Mouse (Mus musculus) liver, embryonic 14.5 days (tissue): ENCODE measurements around the gene Ccpg1os.

ENCODE experiments used
- CTCF ChIP-seq: IDR thresholded peaks from 2 replicates; pipeline ENCODE4 v1.5.1; 2016; ENCODE audit warnings: antibody characterized with exemption, low read depth, control low read depth
- EP300 ChIP-seq: IDR thresholded peaks from 2 replicates; pipeline ENCODE4 v1.6.1; 2016; ENCODE audit warnings: antibody characterized with exemption, low read depth

DNA sequence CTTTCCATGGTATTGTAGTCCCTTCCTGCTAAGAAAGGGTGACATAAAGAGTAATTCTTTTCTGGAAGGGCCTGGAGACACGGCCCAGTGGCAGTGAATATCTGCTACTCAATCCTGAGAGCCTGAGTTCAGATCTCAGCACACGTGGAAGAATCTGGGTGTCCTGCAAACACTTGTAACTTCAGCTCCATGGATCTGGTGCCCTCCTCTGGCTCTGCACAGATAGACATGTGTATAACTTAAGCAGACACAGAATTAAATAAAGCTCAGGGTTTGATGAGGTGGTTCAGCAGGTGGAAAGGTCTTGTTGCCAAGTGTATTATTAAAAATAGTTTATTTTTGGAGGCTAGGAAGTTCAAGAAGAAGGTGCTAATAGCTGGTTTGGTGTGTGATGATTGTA, 15.3 kb upstream of the Ccpg1os start:
- no peak for TF ChIP-seq CTCF
- no peak for TF ChIP-seq EP300
